Mouse (Mus musculus): Measurements from ENCODE around the gene Pdk1. TPM values are rescaled to one million over a fixed set of nuclear protein-coding genes. Genes with fewer than 3 reads are reported as not detected.
A peak's percentile ranks its signal among the peaks of the same experiment; 100 is the strongest.

Pdk1 gene
- polyA plus RNA-seq, 1 experiment from 2014 or later, result 73.8 TPM

DNA sequence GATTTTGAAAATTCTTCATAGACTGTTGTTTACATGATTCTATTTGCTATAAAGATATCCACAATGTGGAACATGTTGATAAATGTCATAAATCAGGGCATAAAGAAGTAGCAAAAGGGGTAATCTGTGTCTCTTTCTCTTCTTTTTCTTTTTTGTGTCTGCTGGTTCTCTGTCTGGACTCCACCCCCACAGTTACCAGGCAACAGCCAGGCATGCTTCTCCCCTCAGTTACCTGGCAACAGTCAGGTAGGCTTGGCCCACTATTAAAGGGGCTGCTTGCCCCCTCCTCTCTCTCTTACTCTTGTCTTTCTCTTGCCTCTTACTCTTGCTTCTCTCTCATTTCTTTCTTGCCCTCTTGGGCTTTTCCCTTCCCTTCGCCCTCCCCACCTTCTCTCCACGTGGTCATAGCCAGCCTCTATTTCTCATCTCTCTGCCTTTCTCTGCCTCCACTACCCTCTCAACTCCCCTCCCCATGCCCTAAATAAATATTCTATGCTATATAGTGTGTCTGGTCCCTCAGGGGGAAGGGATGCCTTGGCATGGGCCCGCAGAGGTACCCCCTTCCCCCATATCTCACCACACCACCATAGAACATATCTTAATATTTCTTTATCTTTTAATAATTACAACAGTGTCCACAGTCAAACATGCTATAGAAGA is 64.8 kb downstream of the Pdk1 start:
- DNase-seq (ENCODE audit: low spot score), result no peak

DNA sequence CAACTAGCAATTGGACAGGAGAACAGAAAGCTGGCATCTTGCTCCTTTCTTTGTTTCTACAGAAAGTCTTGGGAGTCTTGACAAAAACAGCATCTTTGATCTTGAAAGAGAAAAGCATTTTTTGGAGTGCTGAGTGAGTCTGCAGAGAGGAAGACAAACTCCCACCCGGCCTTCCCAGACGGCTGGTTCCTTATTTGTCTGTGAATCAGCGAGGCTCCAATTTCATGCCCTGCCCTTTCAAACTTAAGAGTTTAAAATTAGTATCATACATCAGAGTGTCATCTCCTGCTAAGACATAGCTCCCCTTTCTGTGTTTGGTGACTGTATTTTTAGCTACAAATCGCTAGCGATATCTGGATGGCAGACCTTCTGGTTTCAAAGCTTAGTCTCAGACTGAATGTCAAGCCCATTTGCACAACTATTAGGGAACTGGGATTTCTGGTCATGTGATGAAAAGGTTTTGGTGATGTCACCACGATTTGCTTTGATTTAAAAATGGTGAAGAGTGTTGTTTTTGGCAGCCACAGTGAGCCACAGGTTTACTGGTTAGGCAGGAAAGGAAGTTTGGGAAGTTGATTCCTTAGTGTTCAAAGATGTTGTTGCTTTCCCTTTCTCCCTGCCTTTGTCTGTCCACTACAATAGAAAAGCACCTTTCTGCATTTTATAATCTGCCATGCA is 65.8 kb downstream of the Pdk1 start:
- no peak for DNase-seq (ENCODE audit: low spot score)

DNA sequence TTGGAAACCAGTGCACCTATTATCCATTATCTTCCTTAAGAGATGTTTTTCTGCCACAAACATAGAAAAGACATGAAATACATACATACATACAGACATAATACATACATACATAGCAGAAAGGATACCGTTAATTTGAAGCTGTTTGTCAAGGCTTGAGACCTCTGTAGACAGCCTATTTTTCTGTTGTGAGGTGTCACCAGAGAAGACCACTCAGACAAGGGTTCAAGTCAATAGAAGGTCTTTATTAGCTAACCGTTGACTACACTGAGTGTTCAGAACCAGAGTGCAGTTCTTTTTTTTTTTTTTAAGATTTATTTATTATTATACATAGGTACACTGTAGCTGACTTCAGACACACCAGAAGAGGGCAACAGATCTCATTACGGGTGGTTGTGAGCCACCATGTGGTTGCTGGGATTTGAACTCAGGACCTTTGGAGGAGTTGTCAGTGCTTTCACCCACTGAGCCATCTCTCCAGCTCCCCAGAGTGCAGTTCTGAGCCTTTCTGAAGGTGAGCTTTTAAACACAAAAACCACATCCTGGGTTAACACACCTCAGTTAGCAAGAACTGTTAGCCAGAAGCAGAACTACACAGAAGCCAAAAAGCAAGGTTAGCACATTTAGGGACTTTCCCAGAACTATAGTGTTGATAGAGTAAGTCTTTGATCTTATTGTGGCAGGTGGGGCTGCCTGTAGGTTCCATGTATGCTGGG is 68.1 kb downstream of the Pdk1 start:
- peak; percentile 66 for DNase-seq (ENCODE audit: low spot score)

DNA sequence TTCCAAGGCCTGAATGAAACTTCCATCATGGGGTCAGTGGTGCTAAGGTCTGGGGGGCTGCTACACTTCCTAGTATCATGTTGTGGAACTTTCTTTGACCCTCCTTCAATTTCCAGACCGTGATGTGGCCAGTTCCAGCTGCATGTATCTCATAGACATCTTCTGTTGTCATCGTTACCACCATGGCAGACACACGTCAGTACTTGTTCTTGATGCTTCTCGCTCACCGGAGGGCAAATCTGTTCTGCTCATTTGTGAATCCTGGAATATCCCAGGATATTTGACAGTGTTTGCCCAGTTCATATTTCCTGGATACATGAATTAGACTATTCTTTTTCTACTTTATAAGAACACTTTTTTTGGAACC is 68.7 kb downstream of the Pdk1 start:
- no peak for DNase-seq (ENCODE audit: low spot score)

DNA sequence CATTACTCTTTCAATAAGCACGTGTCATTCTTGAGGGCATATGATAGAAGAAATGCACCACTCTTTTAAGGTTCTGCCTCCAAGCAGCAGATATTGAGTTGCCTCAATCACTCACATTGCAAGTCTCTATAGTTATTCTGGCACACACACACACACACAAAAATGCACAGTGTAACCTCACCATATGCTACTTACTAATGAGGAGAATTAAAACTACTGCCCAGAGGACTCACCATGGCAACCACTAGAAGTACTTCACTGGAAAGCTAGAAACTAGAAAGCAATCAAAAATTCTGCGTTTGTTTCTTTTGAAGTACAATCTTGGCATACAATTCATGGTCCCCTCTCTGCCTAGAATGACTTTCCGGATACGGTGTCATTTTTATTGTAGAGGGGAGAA is 78.2 kb downstream of the Pdk1 start:
- DNase-seq (ENCODE audit: low spot score), result no peak

Other genes with a start within 250 kb of the Pdk1 start
- gene Itga6, start 127.6 kb upstream of the Pdk1 start, polyA plus RNA-seq (2015; fragmentation: Nextera tagmentation; extraction: Ambion mirVana), result 34.9 and 37.8 TPM in 2 replicates
- gene Rapgef4, start 108.0 kb downstream of the Pdk1 start, polyA plus RNA-seq (2015; fragmentation: Nextera tagmentation; extraction: Ambion mirVana), result 4.2 and 4.4 TPM in 2 replicates